Mouse (Mus musculus) heart, embryonic 10.5 days (tissue): ENCODE results near the gene Csrp2. TPM values are rescaled to one million over a fixed set of nuclear protein-coding genes. Genes with fewer than 3 reads are reported as not detected.

Experiments
- DNase-seq: peaks from one replicate; pipeline ENCODE4 v3.0.0-alpha.2; 2017; ENCODE audit warnings: low spot score
- H3K27ac ChIP-seq: fragments of 300-500 bp; sonication (generic); 2 replicates; pipeline ENCODE4 v1.5.1; 2016; ENCODE audit warnings: mild to moderate bottlenecking
- H3K27me3 ChIP-seq: fragments of 300-500 bp; sonication (generic); 2 replicates; pipeline ENCODE4 v1.6.1; 2016; ENCODE audit warnings: mild to moderate bottlenecking; ENCODE audit not compliant: poor library complexity, insufficient read depth, severe bottlenecking
- H3K36me3 ChIP-seq: fragments of 300-500 bp; sonication (generic); 2 replicates; pipeline ENCODE4 v1.6.1; 2016; ENCODE audit warnings: mild to moderate bottlenecking, moderate library complexity
- H3K4me1 ChIP-seq: fragments of 300-500 bp; sonication (generic); 2 replicates; pipeline ENCODE4 v1.6.1; 2016; ENCODE audit warnings: mild to moderate bottlenecking
- H3K4me3 ChIP-seq: fragments of 300-500 bp; sonication (generic); 2 replicates; pipeline ENCODE4 v1.5.1; 2016; ENCODE audit warnings: mild to moderate bottlenecking, moderate library complexity
- H3K9me3 ChIP-seq: fragments of 300-500 bp; sonication (generic); 2 replicates; pipeline ENCODE4 v1.6.1; 2016; ENCODE audit warnings: mild to moderate bottlenecking, moderate library complexity
- WGBS: fragments of 180-500 bp; shearing (Covaris S2); methylation state at CpG from one replicate; pipeline ENCODE4 v1.1.7; 2016; 5-methylcytosine and 5-hydroxymethylcytosine counted together
- polyA plus RNA-seq: library from polyadenylated mRNA; unstranded; fragments of >200 nt; fragmentation: Nextera tagmentation; extraction: Ambion mirVana; gene quantifications from 2 replicates; pipeline ENCODE4 v1.2.1, GENCODE M21; 2016

Gene Csrp2
- polyA plus RNA-seq, 1 experiment from 2014 or later = 430 TPM

- peak; percentile 76 for DNase-seq
- H3K4me3 ChIP-seq = peak overlapping the region; percentile 6; the same call in 1 of the 2 replicates
- 53% methylated on average over 17 of the region's 17 CpGs for WGBS
- no peaks in the 10 kb centered on the region for H3K36me3 ChIP-seq
- peak overlapping the region; percentile 42; the same call in 1 of the 2 replicates for H3K27ac ChIP-seq
- H3K27me3 ChIP-seq = no peaks in the 10 kb centered on the region
- peaks cover 16% of the 10 kb centered on the region for H3K4me1 ChIP-seq
- H3K9me3 ChIP-seq = no peaks in the 10 kb centered on the region
Observed at GRCm38 (mm10) chr10:110986682-110987081, 67.1 kb downstream of the Csrp2 start.

Other genes with a start within 250 kb of the Csrp2 start
- 26.6 and 32.4 TPM in 2 replicates for gene E2f7, start 174.3 kb upstream of the Csrp2 start, polyA plus RNA-seq
- 20.9 and 21.7 TPM in 2 replicates for gene Zdhhc17, start 90.4 kb downstream of the Csrp2 start, polyA plus RNA-seq
- gene Osbpl8, start 245.0 kb downstream of the Csrp2 start, polyA plus RNA-seq = 11.5 and 18.2 TPM in 2 replicates